Mouse (Mus musculus): Measurements from ENCODE around the gene Mtfmt.

DNA sequence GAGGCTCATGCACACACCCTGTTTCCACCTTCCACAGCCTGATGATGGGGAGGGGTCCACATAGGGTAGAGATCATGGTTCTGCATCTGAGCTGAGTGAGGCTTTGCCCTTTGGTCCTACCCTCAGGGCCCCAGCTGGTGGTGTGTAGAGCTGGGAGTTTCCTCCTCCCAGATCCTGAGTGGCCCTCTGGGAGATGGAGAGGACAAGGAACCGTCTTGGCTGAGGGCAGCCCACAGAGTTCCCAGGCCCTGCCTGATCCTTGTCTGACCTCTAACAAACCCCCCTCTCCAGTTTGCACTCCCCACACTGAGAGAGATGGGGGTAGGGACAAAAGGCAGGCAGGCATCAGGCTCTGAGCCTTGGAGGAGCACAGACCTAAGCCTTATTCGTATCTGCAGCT, 41.2 kb upstream of the Mtfmt start:
- TF ChIP-seq GATA1 (IDR thresholded peaks at IDR 0.05; ENCODE audit: borderline replicate concordance, low read length) (no peak), FLI1 (IDR thresholded peaks at IDR 0.05; ENCODE audit: low read length) (no peak)
